Mouse (Mus musculus) adrenal gland, adult 2 months (tissue): Measurements from ENCODE around the gene Npat. TPM values are rescaled to one million over a fixed set of nuclear protein-coding genes. Genes with fewer than 3 reads are reported as not detected.

Source experiments
- DNase-seq: peaks from one replicate; pipeline ENCODE4 v3.0.0; 2021
- long read RNA-seq: library from polyadenylated mRNA; stranded (forward); transcript quantifications from one replicate; pipeline ENCODE4 v2.0.0, GENCODE M21; 2021
- polyA plus RNA-seq: library from polyadenylated mRNA; depleted of rRNA; stranded (reverse); fragments of >200 nt; gene quantifications from 2 replicates; pipeline ENCODE4 v1.2.3, GENCODE M21; 2012; rRNA removed
- total RNA-seq, 2 experiments: library from RNA; stranded (reverse); gene quantifications; 2 replicates each; pipeline ENCODE4 v1.2.3; 2021

Npat gene
- total RNA-seq (10 to 100 TPM; 11.6 to 13.0 TPM), polyA plus RNA-seq (0.72 and 0.97 TPM in 2 replicates)
- long read RNA-seq, full-length matches to known transcripts, result 1 of 1 reads
- long read RNA-seq, partial matches to known transcripts, result 0 of 1 reads
- long read RNA-seq, other reads (novel, unspliced or antisense), result 0 of 1 reads

- peak; percentile 100 for DNase-seq
These were observed at the start of gene Npat, which contains the start of gene Atm for GRCm38 (mm10) chr9:53536558-53537320. TSS of gene Npat (plus strand) at chr9:53537047. TSS of gene Atm (minus strand) at chr9:53536740.

DNA sequence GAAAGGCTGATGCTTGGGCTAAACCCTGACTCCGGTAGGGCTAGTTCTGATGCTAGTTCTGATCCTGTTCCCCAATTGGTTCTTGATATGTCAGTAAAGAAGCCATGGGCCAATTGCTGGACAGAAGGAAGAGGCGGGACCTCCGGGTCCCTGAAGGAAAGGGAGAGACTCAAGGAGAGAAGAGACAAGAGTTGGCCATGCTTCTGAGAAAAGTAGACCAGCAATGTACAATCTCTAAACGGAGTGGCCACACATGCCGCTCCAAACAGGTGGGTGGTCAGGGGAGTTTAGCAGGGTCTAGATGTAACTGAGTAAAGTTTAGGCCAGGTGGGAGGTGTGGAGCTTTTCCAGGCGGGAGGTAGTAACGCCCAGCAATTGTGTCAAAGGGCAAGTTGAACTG lies 28.8 kb upstream of the Npat start:
- DNase-seq, result peak; percentile 14

DNA sequence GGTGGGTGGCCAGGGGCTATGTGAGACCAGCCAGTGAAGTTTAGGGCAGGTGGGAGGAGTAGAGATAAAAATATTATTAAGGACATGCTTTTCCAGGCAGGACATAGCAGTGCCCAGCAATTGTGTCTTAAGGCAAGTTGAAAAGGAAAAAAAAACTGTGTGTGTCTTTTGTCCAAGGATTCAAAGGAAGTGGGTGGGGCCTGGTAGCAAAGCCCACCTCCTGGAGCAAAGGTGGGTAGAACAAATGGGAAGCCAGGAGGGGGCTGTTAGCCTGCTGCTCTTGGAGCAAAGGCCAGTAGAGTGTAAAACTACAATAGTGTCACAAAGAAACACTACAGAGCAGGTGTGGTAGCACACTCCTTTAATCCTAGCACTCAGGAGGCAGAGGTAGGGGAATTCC lies 22.8 kb upstream of the Npat start:
- no peak for DNase-seq

DNA sequence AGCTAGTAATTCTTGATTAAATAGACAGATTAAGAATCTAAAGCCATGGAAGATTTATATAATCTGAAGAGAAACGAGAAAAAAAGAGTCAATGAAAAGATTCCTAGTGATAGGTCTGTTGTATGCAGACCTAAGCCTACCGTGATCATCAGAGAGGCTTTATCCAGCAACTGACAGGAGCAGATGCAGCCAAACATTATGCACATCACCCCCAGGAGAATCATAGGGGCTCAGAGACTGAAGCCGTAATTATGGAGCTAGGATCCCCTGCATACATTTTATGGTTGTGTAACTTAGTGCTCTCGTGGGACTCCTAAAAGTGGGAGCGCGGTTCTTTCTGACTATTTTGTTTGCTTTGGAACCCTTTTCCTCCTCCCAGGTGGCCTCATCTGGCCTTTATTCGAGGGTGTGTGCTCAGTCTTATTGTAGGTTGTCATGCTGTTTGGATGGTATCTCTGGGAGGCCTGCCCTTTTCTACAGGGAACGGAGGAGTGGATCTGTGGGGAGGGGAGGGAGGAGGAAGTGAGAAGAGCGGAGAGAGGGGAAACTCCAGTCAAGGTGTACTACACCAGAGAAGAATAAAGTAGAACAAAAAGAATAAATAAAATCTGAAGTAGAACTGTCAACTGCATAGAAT lies 19.4 kb upstream of the Npat start:
- no peak for DNase-seq

DNA sequence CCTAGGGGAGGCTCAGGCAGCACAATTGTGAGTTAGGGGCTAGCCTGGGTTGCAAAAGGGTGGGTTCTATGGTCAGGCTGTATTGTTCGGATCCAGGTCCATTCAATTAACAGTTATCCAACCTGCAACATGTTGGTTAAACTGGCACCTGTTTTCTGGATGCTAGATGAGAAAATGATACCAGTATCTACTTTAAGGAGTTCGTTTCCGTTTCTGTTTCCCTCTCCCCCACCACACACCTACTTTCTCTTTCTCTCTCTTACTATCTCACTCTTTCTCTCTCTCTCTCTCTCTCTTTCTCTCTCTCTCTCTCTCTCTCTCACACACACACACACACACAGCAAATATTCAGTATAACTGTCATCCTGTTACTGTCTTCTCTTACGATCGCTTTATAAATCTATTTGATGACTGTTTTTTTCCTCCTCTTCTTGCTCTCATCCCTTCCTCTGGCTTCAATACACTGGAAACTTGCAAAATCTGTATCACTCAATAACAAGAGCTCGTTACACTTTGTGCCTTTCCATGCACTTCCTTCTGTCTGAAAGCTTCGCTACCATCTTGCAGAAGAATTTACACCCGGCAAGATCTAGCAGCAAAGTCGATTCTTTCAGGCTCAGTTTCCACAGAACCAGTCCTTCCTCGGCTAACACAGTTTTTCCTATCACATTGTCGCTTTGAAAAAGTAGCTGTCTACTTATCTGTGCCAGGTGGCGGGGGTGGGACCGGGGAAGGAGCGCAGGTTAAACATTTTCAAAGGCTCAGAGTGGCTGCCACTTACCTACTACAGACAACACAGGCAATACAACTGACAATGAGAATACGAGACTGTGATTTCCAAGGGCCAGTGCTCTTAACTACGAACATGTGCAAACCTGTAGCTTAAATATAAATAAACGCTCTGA lies 1.2 kb upstream of the Npat start:
- DNase-seq, result peak; percentile 16

GRCm38 (mm10) chr9:53537336-53537965 lies 604 bp downstream of the Npat start:
- DNase-seq, result no peak

DNA sequence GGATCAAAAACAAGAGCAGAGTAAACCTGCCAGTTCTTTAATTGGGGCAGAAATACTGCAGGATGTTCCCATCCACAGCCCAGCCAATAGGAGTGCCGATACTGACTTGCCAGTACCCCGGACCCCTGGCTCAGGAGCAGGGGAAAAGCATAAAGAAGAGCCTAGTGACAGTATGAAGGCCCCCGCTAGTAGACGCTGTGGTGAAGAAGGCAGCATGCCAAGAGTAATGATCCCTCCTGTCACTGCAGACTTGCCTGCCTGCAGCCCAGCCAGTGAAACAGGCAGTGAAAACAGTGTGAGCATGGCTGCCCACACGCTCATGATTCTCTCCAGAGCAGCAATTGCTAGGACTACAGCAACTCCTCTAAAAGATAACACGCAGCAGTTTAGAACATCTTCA lies 33.8 kb downstream of the Npat start:
- DNase-seq, result peak; percentile 8

GRCm38 (mm10) chr9:53572516-53573307 lies 35.9 kb downstream of the Npat start:
- no peak for DNase-seq

DNA sequence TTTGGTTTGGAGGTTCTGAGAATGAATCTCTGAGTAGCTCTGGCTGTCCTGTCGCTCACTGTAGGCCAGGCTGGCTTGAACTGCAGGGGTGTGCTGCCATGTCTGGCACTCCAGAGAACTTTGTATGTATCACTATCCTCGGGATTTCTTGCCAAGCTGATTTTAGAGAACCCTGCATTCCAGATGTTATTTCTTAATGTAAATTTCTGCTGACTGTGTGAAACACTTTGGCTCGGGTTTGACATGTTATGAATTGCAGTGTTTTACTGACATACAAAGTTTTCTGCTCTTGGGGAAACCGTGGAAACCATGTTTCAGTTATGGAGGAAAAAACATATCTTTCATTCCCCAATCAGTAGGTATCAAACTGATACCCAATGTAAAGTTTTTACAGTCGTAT lies 38.9 kb downstream of the Npat start:
- no peak for DNase-seq

DNA sequence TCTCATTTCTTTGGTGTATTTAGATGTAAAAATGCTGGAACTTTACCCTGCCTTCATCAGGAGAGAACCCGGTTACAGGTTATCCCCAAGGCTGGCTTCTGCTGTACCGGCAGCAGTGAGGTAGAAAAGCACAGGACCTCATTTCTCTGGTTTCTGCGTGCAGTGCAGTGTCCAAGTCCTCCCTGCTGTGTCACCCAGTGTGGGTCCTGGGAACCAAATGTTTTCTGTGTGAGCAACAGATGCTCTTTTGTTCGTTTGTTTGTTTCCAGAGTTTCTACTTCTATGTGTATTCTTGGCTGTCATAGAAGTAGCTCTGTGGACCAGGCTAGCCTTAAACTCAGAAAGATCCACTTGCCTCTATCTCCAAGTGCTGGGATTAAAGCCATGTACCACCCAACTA lies 45.0 kb downstream of the Npat start:
- no peak for DNase-seq

- DNase-seq, result peak; percentile 61
These were observed 57.9 kb downstream of the Npat start for GRCm38 (mm10) chr9:53594764-53595163.

DNA sequence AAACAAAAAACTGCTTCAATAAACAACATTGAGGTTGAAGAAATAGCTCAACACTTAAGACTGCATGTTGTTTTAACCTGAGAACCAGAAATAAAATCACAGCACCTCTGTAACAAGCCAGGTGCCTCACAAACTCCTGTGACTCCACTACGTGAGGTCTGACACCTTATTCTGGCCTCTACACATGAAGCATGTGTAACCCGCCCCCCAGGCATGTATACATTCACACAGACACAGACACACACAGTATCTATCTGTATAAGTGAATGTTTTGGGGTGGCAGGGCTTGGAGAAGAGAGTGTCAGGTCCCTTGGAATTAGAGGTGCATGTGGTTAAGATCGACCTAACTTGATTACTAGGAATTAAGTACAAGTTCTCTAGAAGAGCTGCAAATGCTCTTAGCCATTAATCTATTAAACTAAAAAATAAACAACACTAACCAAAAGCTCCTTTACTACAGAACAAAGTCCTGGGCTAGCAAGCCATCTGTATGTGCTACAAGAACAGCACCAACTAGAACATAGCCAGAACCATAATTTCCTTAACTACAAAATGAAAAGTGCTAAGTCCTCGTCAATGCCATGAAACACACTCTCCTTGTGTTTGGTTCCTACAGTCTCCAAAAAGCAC lies 60.2 kb downstream of the Npat start:
- DNase-seq, result no peak

- DNase-seq, result no peak
These were observed 61.8 kb downstream of the Npat start for GRCm38 (mm10) chr9:53598631-53599030.

- no peak for DNase-seq
These were observed 64.7 kb downstream of the Npat start for GRCm38 (mm10) chr9:53601541-53601940.

- DNase-seq, result peak; percentile 50
These were observed 66.5 kb downstream of the Npat start for GRCm38 (mm10) chr9:53603384-53603783.

GRCm38 (mm10) chr9:53603849-53604248 lies 67.0 kb downstream of the Npat start:
- DNase-seq, result no peak

DNA sequence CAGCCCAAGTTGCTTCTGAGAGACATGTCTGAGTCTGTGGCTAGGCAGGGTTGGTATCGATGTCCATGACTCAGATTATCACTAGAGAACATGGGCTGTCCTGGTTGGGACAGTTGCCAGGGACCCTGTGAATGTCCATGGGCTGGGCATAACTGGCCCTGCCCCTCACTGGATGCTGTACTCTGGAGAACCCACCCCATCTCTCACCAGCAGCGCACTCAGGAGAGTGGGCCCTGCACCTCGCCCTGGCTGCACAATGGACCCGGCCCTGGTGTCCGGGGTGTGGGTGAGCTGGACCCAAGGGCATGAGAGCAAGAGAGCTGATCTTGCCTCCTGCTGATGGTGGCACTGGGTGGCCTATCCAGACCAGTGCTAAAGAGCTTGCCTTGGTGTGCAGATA lies 68.1 kb downstream of the Npat start:
- DNase-seq, result no peak

DNA sequence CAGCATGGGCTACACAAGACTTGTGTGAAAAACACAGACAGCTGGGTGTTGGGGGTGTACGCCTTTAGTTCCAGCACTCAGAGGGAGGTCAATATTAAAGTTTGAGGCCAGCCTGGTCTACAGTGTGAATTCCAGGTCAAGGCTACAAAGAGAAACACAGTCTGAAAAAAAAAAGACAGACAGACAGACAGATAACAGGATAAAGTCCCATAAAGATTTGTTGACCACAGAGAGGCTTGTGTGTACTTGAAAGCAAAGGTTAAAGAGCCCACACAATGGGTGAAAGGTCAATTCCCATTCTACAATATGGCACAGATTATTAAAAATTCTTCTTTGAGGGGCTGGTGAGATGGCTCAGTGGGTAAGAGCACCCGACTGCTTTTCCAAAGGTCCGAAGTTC lies 70.3 kb downstream of the Npat start:
- no peak for DNase-seq

- DNase-seq, result no peak
These were observed 71.0 kb downstream of the Npat start for GRCm38 (mm10) chr9:53607816-53608215.

- DNase-seq, result peak; percentile 23
These were observed 72.6 kb downstream of the Npat start for GRCm38 (mm10) chr9:53609306-53609967.
